ENCODE assay signal across 9 mouse cellular contexts in the genomic region with DNA sequence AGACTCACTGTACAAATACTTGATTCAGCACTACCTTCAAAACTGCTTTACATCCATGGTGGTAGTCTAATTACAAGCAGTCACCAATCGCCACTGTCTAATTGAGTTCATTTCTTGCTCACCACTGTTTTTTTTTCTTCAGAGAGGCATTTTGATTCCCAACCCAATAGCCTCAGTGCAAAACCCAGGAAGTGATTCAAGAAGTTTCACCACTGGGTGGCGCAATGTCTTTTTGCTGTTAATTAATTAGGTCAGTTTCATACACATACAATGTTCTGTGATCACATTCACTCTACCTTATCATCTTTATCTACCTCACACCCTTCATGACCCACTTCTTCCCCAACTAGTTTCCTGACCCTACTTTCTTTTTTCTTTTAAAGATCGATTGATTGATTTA. TPM values are rescaled to one million over a fixed set of nuclear protein-coding genes. Genes with fewer than 3 reads are reported as not detected.
DNase-seq lines count a peak whose midpoint lies in the region; ATAC-seq lines count a peak whose summit lies in the region.
"Had no signal": no experiment of that assay in that cellular context is flagged by ENCODE, and none has a peak within 500 bp of the region (broad histone marks: within the 10 kb centered on the region; RNA-seq: fewer than 3 reads in every experiment).

No protein-coding gene starts in this region.

- H3K9me3 ChIP-seq in hindbrain, embryonic 11.5 days (ENCODE audit: control insufficient read depth, low read length), result no peaks in the 10 kb centered on the region
- H3K9me3 ChIP-seq in hindbrain, embryonic 14.5 days (ENCODE audit: control insufficient read depth, low read length), result no peaks in the 10 kb centered on the region

- H3K9ac ChIP-seq in hindbrain, embryonic 11.5 days (ENCODE audit: low read depth, low read length), result no peak overlapping the region
- H3K9ac ChIP-seq in hindbrain, embryonic 14.5 days, result no peak overlapping the region

- H3K27me3 ChIP-seq in hindbrain, embryonic 11.5 days (ENCODE audit: control insufficient read depth, insufficient read depth, low read length), result no peaks in the 10 kb centered on the region
- no peaks in the 10 kb centered on the region for H3K27me3 ChIP-seq in hindbrain, embryonic 14.5 days (ENCODE audit: control insufficient read depth, insufficient read depth, low read length)
- H3K27me3 ChIP-seq in splenic B cell, adult 2 months (ENCODE audit: control insufficient read depth, insufficient read depth, low read length, poor library complexity, severe bottlenecking), result no peaks in the 10 kb centered on the region

- no peak overlapping the region for H3K4me3 ChIP-seq in hindbrain, embryonic 11.5 days (ENCODE audit: low read depth, low read length)
- H3K4me3 ChIP-seq in hindbrain, embryonic 14.5 days (replicated peaks; ENCODE audit: low read length), result no peak overlapping the region
- H3K4me3 ChIP-seq: erythroblast, embryonic 14.5 days; megakaryocyte, embryonic 14.5 days had no signal

- 72% methylated on average over 3 of the region's 3 CpGs for WGBS in hindbrain, embryonic 11.5 days
- WGBS in hindbrain, embryonic 14.5 days, result 83% methylated on average over 3 of the region's 3 CpGs

- no peak for ATAC-seq in hindbrain, embryonic 11.5 days (ENCODE audit: low FRiP score)
- ATAC-seq in hindbrain, embryonic 14.5 days (ENCODE audit: low FRiP score), result no peak

- H3K27ac ChIP-seq in hindbrain, embryonic 11.5 days (ENCODE audit: low read depth, low read length), result no peak overlapping the region
- H3K27ac ChIP-seq in hindbrain, embryonic 14.5 days, result no peak overlapping the region

- H3K36me3 ChIP-seq in hindbrain, embryonic 11.5 days (ENCODE audit: control insufficient read depth, insufficient read depth, low read length), result no peaks in the 10 kb centered on the region
- no peaks in the 10 kb centered on the region for H3K36me3 ChIP-seq in hindbrain, embryonic 14.5 days (replicated peaks; ENCODE audit: control insufficient read depth, insufficient read depth)
- no peaks in the 10 kb centered on the region for H3K36me3 ChIP-seq in splenic B cell, adult 2 months (ENCODE audit: control insufficient read depth, insufficient read depth, low read length, poor library complexity, severe bottlenecking)

- peak; percentile 30 for DNase-seq in hindbrain, embryonic 11.5 days (ENCODE audit: low spot score)
- no peak for DNase-seq in hindbrain, embryonic 14.5 days (ENCODE audit: low spot score)
- peak; percentile 71 for DNase-seq in testis, postnatal 10 days (ENCODE audit: low spot score)
- no peak for DNase-seq in testis, postnatal 14 days (ENCODE audit: low spot score)
- peak; percentile 55 for DNase-seq in brain, adult 2 months (ENCODE audit: low read depth, low spot score)
- peak; percentile 74 for DNase-seq in splenic B cell, adult 2 months (ENCODE audit: low read depth, low spot score)
- DNase-seq in gastrocnemius, adult 8-10 months (ENCODE audit: low spot score in 2 of 2), result no peak

- no peaks in the 10 kb centered on the region for H3K4me1 ChIP-seq in hindbrain, embryonic 11.5 days (replicated peaks; ENCODE audit: control insufficient read depth, insufficient read depth, low read length)
- peaks cover 2% of the 10 kb centered on the region for H3K4me1 ChIP-seq in hindbrain, embryonic 14.5 days (replicated peaks; ENCODE audit: control insufficient read depth, insufficient read depth, low read length)

- no peak overlapping the region for H3K4me2 ChIP-seq in hindbrain, embryonic 11.5 days (replicated peaks; ENCODE audit: low read depth, low read length)
- no peak overlapping the region for H3K4me2 ChIP-seq in hindbrain, embryonic 14.5 days (replicated peaks)

RNA-seq across cellular contexts. Expression of gene Thg1l, which starts 4.3 kb away (rescaled TPM):
- polyA plus RNA-seq in hindbrain, embryonic 11.5 days (2014; fragmentation: Nextera tagmentation; extraction: Ambion mirVana), result 13.1 and 15.7 TPM in 2 replicates
- polyA plus RNA-seq in hindbrain, embryonic 14.5 days (2014; fragmentation: Nextera tagmentation; extraction: Ambion mirVana), result 8.7 and 9.4 TPM in 2 replicates
- total RNA-seq in gastrocnemius, adult 8-10 months (2022), result 1 to 10 TPM; 2.2 to 3.7 (median 2.6) TPM

RNA-seq across cellular contexts. Expression of gene Lsm11, which starts 14.9 kb away (rescaled TPM):
- polyA plus RNA-seq in hindbrain, embryonic 11.5 days (2014; fragmentation: Nextera tagmentation; extraction: Ambion mirVana), result 10.6 and 12.0 TPM in 2 replicates
- 30.5 and 36.2 TPM in 2 replicates for polyA plus RNA-seq in hindbrain, embryonic 14.5 days (2014; fragmentation: Nextera tagmentation; extraction: Ambion mirVana)
- 1 to 10 TPM; 1.5 to 3.1 (median 1.8) TPM for total RNA-seq in gastrocnemius, adult 8-10 months (2022)

RNA-seq across cellular contexts. Expression of gene Sox30, which starts 20.5 kb away (rescaled TPM):
- polyA plus RNA-seq in hindbrain, embryonic 11.5 days (2014; fragmentation: Nextera tagmentation; extraction: Ambion mirVana), result 0.15 and 0.25 TPM in 2 replicates
- polyA plus RNA-seq in hindbrain, embryonic 14.5 days (2014; fragmentation: Nextera tagmentation; extraction: Ambion mirVana), result 0.08 and 0.09 TPM in 2 replicates
- not detected for total RNA-seq in gastrocnemius, adult 8-10 months (2022)
- polyA plus RNA-seq: erythroblast, embryonic 14.5 days had no signal

Comparison
In these comparisons a context has a peak if more than half of its experiments do, and no peak if none do; other contexts are left out.
1. DNase-seq: peak in hindbrain, embryonic 11.5 days (single experiment), testis, postnatal 10 days (single experiment), brain, adult 2 months (single experiment) and splenic B cell, adult 2 months (single experiment); none in hindbrain, embryonic 14.5 days (single experiment), testis, postnatal 14 days (single experiment) and gastrocnemius, adult 8-10 months (0 of 2).